Mouse (Mus musculus) stomach, embryonic 14.5 days (tissue): Measurements from ENCODE around the gene Alpl. TPM values are rescaled to one million over a fixed set of nuclear protein-coding genes. Genes with fewer than 3 reads are reported as not detected.

Source experiments
- ATAC-seq: fragments of 200-750 bp; cut with Nextera tagmentation; 2 replicates; pipeline ENCODE4 v1.8.0; 2017; ENCODE audit warnings: low read depth, moderate TSS enrichment; ENCODE audit not compliant: insufficient number of reproducible peaks, insufficient read depth, low FRiP score
- H3K27ac ChIP-seq: fragments of 300-500 bp; sonication (generic); 2 replicates; pipeline ENCODE4 v1.5.1; 2014; ENCODE audit warnings: mild to moderate bottlenecking, low read length, moderate library complexity, mixed read lengths
- H3K27me3 ChIP-seq: fragments of 300-500 bp; sonication (generic); 2 replicates; pipeline ENCODE4 v1.6.1; 2014; ENCODE audit warnings: low read length, control low read depth, mixed read lengths; ENCODE audit not compliant: control insufficient read depth, insufficient read depth
- H3K36me3 ChIP-seq: fragments of 300-500 bp; sonication (generic); 2 replicates; pipeline ENCODE4 v1.6.1; 2014; ENCODE audit warnings: mild to moderate bottlenecking, control low read depth, low read length, moderate library complexity, mixed read lengths; ENCODE audit not compliant: control insufficient read depth, insufficient read depth
- H3K4me1 ChIP-seq: fragments of 300-500 bp; sonication (generic); 2 replicates; pipeline ENCODE4 v1.6.1; 2014; ENCODE audit warnings: low read length, control low read depth, mixed read lengths; ENCODE audit not compliant: control insufficient read depth, insufficient read depth
- H3K4me2 ChIP-seq: fragments of 300-500 bp; sonication (generic); replicated peaks from 2 replicates; pipeline ENCODE4 v1.6.1; 2014; ENCODE audit warnings: low read depth, low read length, control low read depth
- H3K4me3 ChIP-seq: fragments of 300-500 bp; sonication (generic); 2 replicates; pipeline ENCODE4 v1.5.1; 2014; ENCODE audit warnings: low read depth, low read length, control low read depth
- H3K9ac ChIP-seq: fragments of 300-500 bp; sonication (generic); replicated peaks from 2 replicates; pipeline ENCODE4 v1.6.1; 2014; ENCODE audit warnings: low read depth, mild to moderate bottlenecking, control low read depth, low read length, moderate library complexity, mixed read lengths
- H3K9me3 ChIP-seq: fragments of 300-500 bp; sonication (generic); 2 replicates; pipeline ENCODE4 v1.6.1; 2016; ENCODE audit warnings: low read depth, low read length, control low read depth; ENCODE audit not compliant: control insufficient read depth
- WGBS: fragments of 180-500 bp; shearing (Covaris S2); extraction: QIAGEN DNeasy Blood & Tissue Kit; methylation state at CpG from one replicate; pipeline ENCODE4 v1.1.7; 2014; 5-methylcytosine and 5-hydroxymethylcytosine counted together
- polyA plus RNA-seq: library from polyadenylated mRNA; unstranded; fragments of >200 nt; fragmentation: Nextera tagmentation; extraction: Ambion mirVana; gene quantifications from 2 replicates; pipeline ENCODE4 v1.2.1, GENCODE M21; 2014

The Alpl gene
- polyA plus RNA-seq, 1 experiment from 2014 or later = 24.9 TPM

GRCm38 (mm10) chr4:137772438-137773056 lies 23.6 kb downstream of the Alpl start:
- H3K9ac ChIP-seq = no peak overlapping the region
- no peaks in the 10 kb centered on the region for H3K9me3 ChIP-seq
- peaks cover 3% of the 10 kb centered on the region; the same call in 1 of the 2 replicates for H3K4me1 ChIP-seq
- ATAC-seq = no peak
- H3K36me3 ChIP-seq = no peaks in the 10 kb centered on the region
- no peaks in the 10 kb centered on the region for H3K27me3 ChIP-seq
- no peak overlapping the region for H3K4me2 ChIP-seq
- H3K27ac ChIP-seq = no peak overlapping the region
- WGBS = 73% methylated on average over 16 of the region's 16 CpGs
- no peak overlapping the region for H3K4me3 ChIP-seq

- H3K4me1 ChIP-seq = peaks cover 3% of the 10 kb centered on the region; the same call in 1 of the 2 replicates
- H3K36me3 ChIP-seq = no peaks in the 10 kb centered on the region
- 72% methylated on average over 3 of the region's 3 CpGs for WGBS
Observed at GRCm38 (mm10) chr4:137771749-137772148, 24.4 kb downstream of the Alpl start.

GRCm38 (mm10) chr4:137770901-137771612 lies 25.1 kb downstream of the Alpl start:
- ATAC-seq = peak; percentile 47; the same call in 1 of the 2 replicates
- Histone ChIP-seq H3K4me1 (peaks cover 8% of the 10 kb centered on the region), H3K9me3 (no peaks in the 10 kb centered on the region), H3K27ac (no peak overlapping the region), H3K4me2 (no peak overlapping the region), H3K9ac (no peak overlapping the region), H3K36me3 (no peaks in the 10 kb centered on the region), H3K4me3 (no peak overlapping the region), H3K27me3 (no peaks in the 10 kb centered on the region)
- 52% methylated on average over 14 of the region's 14 CpGs for WGBS

More at GRCm38 (mm10) chr4:137771749-137772148, 24.4 kb downstream of the Alpl start:
- Histone ChIP-seq H3K4me2 (no peak overlapping the region), H3K9me3 (no peaks in the 10 kb centered on the region), H3K4me3 (no peak overlapping the region), H3K9ac (no peak overlapping the region), H3K27me3 (no peaks in the 10 kb centered on the region), H3K27ac (no peak overlapping the region)
- no peak for ATAC-seq

GRCm38 (mm10) chr4:137769635-137770034 lies 26.5 kb downstream of the Alpl start:
- Histone ChIP-seq H3K36me3 (no peaks in the 10 kb centered on the region), H3K4me3 (no peak overlapping the region), H3K9ac (no peak overlapping the region), H3K4me2 (no peak overlapping the region), H3K27me3 (no peaks in the 10 kb centered on the region), H3K9me3 (no peaks in the 10 kb centered on the region), H3K27ac (no peak overlapping the region), H3K4me1 (peaks cover 18% of the 10 kb centered on the region)
- ATAC-seq = no peak
- WGBS = 47% methylated on average over 7 of the region's 7 CpGs

GRCm38 (mm10) chr4:137768831-137769230 lies 27.4 kb downstream of the Alpl start:
- Histone ChIP-seq H3K9me3 (no peaks in the 10 kb centered on the region), H3K36me3 (no peaks in the 10 kb centered on the region), H3K9ac (no peak overlapping the region), H3K27ac (no peak overlapping the region), H3K4me1 (peaks cover 18% of the 10 kb centered on the region), H3K27me3 (no peaks in the 10 kb centered on the region), H3K4me3 (no peak overlapping the region), H3K4me2 (no peak overlapping the region)
- no peak for ATAC-seq
- 78% methylated on average over 6 of the region's 6 CpGs for WGBS

GRCm38 (mm10) chr4:137768381-137768780 lies 27.8 kb downstream of the Alpl start:
- WGBS = 86% methylated on average over 5 of the region's 5 CpGs
- Histone ChIP-seq H3K9ac (no peak overlapping the region), H3K4me3 (no peak overlapping the region), H3K4me2 (no peak overlapping the region), H3K36me3 (no peaks in the 10 kb centered on the region), H3K4me1 (peaks cover 18% of the 10 kb centered on the region), H3K27me3 (no peaks in the 10 kb centered on the region), H3K9me3 (no peaks in the 10 kb centered on the region), H3K27ac (no peak overlapping the region)
- no peak for ATAC-seq

GRCm38 (mm10) chr4:137766365-137766764 lies 29.8 kb downstream of the Alpl start:
- no peak overlapping the region for H3K4me3 ChIP-seq
- no peak for ATAC-seq
- H3K27ac ChIP-seq = no peak overlapping the region
- H3K4me1 ChIP-seq = peaks cover 15% of the 10 kb centered on the region
- no peak overlapping the region for H3K4me2 ChIP-seq
- WGBS = 24% methylated on average over 5 of the region's 5 CpGs
- no peaks in the 10 kb centered on the region for H3K36me3 ChIP-seq
- H3K27me3 ChIP-seq = no peaks in the 10 kb centered on the region
- H3K9me3 ChIP-seq = no peaks in the 10 kb centered on the region
- H3K9ac ChIP-seq = no peak overlapping the region

- no peak overlapping the region for H3K9ac ChIP-seq
- no peak overlapping the region for H3K4me3 ChIP-seq
- peak; percentile 50; the same call in 1 of the 2 replicates for ATAC-seq
- no peaks in the 10 kb centered on the region for H3K9me3 ChIP-seq
- H3K27me3 ChIP-seq = no peaks in the 10 kb centered on the region
- no peak overlapping the region for H3K4me2 ChIP-seq
- no peaks in the 10 kb centered on the region for H3K36me3 ChIP-seq
- H3K27ac ChIP-seq = peak overlapping the region; percentile 49; the same call in 1 of the 2 replicates
- peaks cover 15% of the 10 kb centered on the region for H3K4me1 ChIP-seq
- WGBS = 41% methylated on average over 7 of the region's 7 CpGs
Observed at GRCm38 (mm10) chr4:137765554-137765971, 30.6 kb downstream of the Alpl start.
